Mouse (Mus musculus) gastrocnemius, adult 8-10 months (tissue): Measurements from ENCODE around the gene Csnk1g2. TPM values are rescaled to one million over a fixed set of nuclear protein-coding genes. Genes with fewer than 3 reads are reported as not detected.
"Not testable (repeated sequence)": the region's sequence is repeated elsewhere in the genome, so short reads cannot be mapped to it uniquely, and the experiment has no call there.

Source experiments
- DNase-seq, 2 experiments: peaks; one replicate each; pipeline ENCODE4 v3.0.0; 2022; ENCODE audit warnings: low spot score in 2 of 2
- total RNA-seq, 4 experiments: library from RNA; stranded (reverse); gene quantifications; 2 replicates each; pipeline ENCODE4 v1.2.4; 2022

The Csnk1g2 gene
- total RNA-seq, 4 experiments from 2014 or later = 124 to 147 (median 144) TPM

- peak; percentile 91 to 93 for DNase-seq
Observed at GRCm38 (mm10) chr10:80602698-80603325, 19.8 kb upstream of the Csnk1g2 start, which contains the start of the genes Scamp4 and Adat3. Gene Scamp4, plus strand, starts transcription at chr10:80602872. Gene Adat3, plus strand, starts transcription at chr10:80602880.

GRCm38 (mm10) chr10:80603364-80603763, 19.3 kb upstream of the Csnk1g2 start:
- DNase-seq = no peak

- DNase-seq = no peak
Observed at GRCm38 (mm10) chr10:80604001-80604509, 18.6 kb upstream of the Csnk1g2 start.

GRCm38 (mm10) chr10:80604988-80605387, 17.6 kb upstream of the Csnk1g2 start:
- DNase-seq = no peak

GRCm38 (mm10) chr10:80605721-80606120, 16.9 kb upstream of the Csnk1g2 start, which contains the start of gene Gm49322:
Gene Gm49322, plus strand, starts transcription at chr10:80606021.
- DNase-seq = not testable (repeated sequence)

GRCm38 (mm10) chr10:80606306-80606705, 16.3 kb upstream of the Csnk1g2 start:
- DNase-seq = no peak

GRCm38 (mm10) chr10:80606737-80607350, 15.8 kb upstream of the Csnk1g2 start:
- no peak for DNase-seq

GRCm38 (mm10) chr10:80608435-80608834, 14.2 kb upstream of the Csnk1g2 start:
- no peak for DNase-seq

- no peak for DNase-seq
Observed at GRCm38 (mm10) chr10:80609269-80609924, 13.2 kb upstream of the Csnk1g2 start.

- no peak for DNase-seq
Observed at GRCm38 (mm10) chr10:80610116-80610785, 12.4 kb upstream of the Csnk1g2 start.

- no peak for DNase-seq
Observed at GRCm38 (mm10) chr10:80611024-80611423, 11.6 kb upstream of the Csnk1g2 start.

GRCm38 (mm10) chr10:80611905-80612304, 10.7 kb upstream of the Csnk1g2 start:
- DNase-seq = no peak

GRCm38 (mm10) chr10:80613821-80614220, 8.8 kb upstream of the Csnk1g2 start:
- no peak for DNase-seq

- no peak for DNase-seq
Observed at GRCm38 (mm10) chr10:80614351-80614750, 8.3 kb upstream of the Csnk1g2 start.

GRCm38 (mm10) chr10:80618181-80618580, 4.5 kb upstream of the Csnk1g2 start:
- peak in 1 of 2 experiments; percentile 44 for DNase-seq

- no peak for DNase-seq
Observed at GRCm38 (mm10) chr10:80619465-80620244, 3.0 kb upstream of the Csnk1g2 start.

- no peak for DNase-seq
Observed at GRCm38 (mm10) chr10:80620365-80620764, 2.3 kb upstream of the Csnk1g2 start.

- no peak for DNase-seq
Observed at GRCm38 (mm10) chr10:80620796-80621689, 1.6 kb upstream of the Csnk1g2 start.

GRCm38 (mm10) chr10:80621690-80621939, 1.0 kb upstream of the Csnk1g2 start:
- no peak for DNase-seq
